ENCODE assay signal across 8 mouse cellular contexts in the genomic region with DNA sequence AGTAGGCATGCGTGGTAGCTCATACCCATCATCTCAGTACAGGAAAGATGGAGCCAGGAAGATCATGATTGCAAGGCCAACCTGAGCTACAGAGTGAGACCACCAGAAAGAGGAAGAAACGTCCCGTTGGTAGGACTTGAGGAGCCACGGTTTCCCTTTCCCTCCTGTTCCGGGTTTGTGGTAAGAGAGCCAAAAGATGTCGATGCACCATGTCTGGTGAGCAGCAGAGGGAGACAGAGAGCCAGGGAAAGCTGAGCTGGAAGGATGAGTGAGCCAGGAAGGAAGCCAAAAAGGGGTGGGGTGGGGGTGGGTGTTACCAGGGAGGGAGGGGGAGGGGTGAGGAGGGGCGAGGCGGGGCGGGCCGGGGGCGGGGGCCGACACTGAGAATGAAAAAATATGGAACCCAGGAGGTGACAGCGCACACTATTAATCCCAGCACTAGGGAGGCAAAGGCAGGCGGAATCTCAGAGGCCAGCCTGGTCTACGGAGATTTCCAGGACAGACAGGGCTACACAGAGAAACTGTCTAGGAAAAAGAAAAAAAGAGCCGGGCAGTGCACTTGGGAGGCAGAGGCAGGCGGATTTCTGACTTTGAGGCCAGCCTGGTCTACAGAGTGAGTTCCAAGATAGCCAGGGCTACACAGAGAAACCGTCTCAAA. TPM values are rescaled to one million over a fixed set of nuclear protein-coding genes. Genes with fewer than 3 reads are reported as not detected.
A peak's percentile ranks its signal among the peaks of the same experiment; 100 is the strongest.
DNase-seq lines count a peak whose midpoint lies in the region; ATAC-seq and TF ChIP-seq lines count a peak whose summit lies in the region.

No protein-coding gene starts in this region.

- H3K4me2 ChIP-seq in forebrain, embryonic 15.5 days (replicated peaks) = 0 out of 2 replicates have a peak overlapping the region, but pooled peaks have one; percentile 16
- H3K4me2 ChIP-seq in liver, postnatal 0 days (ENCODE audit: low read depth, low read length) = peak overlapping the region; percentile 41

- no peaks in the 10 kb centered on the region for H3K36me3 ChIP-seq in G1E (replicated peaks)
- H3K36me3 ChIP-seq in forebrain, embryonic 15.5 days = no peaks in the 10 kb centered on the region
- H3K36me3 ChIP-seq in liver, postnatal 0 days (replicated peaks; ENCODE audit: insufficient read depth, low read length) = no peaks in the 10 kb centered on the region

- 0 out of 2 replicates have a peak, but pooled peaks have one; percentile 7 for ATAC-seq in G1E (ENCODE audit: extremely low read depth, insufficient number of reproducible peaks, low FRiP score, poor library complexity, severe bottlenecking)
- peak; percentile 38; the same call in 1 of the 2 replicates for ATAC-seq in forebrain, embryonic 15.5 days (replicated peaks)
- peak; percentile 21; the same call in 1 of the 2 replicates for ATAC-seq in liver, postnatal 0 days

- H3K27ac ChIP-seq in forebrain, embryonic 15.5 days (replicated peaks) = no peak overlapping the region
- no peak overlapping the region for H3K27ac ChIP-seq in liver, postnatal 0 days (ENCODE audit: low read depth)

- peak overlapping the region; percentile 18; the same call in 1 of the 2 replicates for H3K4me3 ChIP-seq in G1E (ENCODE audit: low read depth, low read length)
- no peak overlapping the region for H3K4me3 ChIP-seq in forebrain, embryonic 15.5 days
- H3K4me3 ChIP-seq in liver, postnatal 0 days (ENCODE audit: low read depth, low read length) = no peak overlapping the region

- peaks cover 37% of the 10 kb centered on the region for H3K4me1 ChIP-seq in G1E (ENCODE audit: insufficient read depth, low read depth, low read length)
- peaks cover 7% of the 10 kb centered on the region; the same call in 1 of the 2 replicates for H3K4me1 ChIP-seq in forebrain, embryonic 15.5 days
- H3K4me1 ChIP-seq in liver, postnatal 0 days (ENCODE audit: insufficient read depth) = peaks cover 25% of the 10 kb centered on the region

- intact Hi-C loops in heart, postnatal 10 days (cut with DNase I) = loop anchor here (1.0 to 5.0 kb wide), 2 partner anchors 33 to 58 kb away; no protein-coding TSS in a partner anchor

- peak; percentile 63 for TF ChIP-seq CTCF in G1E (IDR thresholded peaks at IDR 0.05; ENCODE audit: low read depth, low read length)
- peak; percentile 90 for TF ChIP-seq CTCF in liver, postnatal 0 days (IDR thresholded peaks at IDR 0.05; ENCODE audit: low read depth)

- 0 out of 2 replicates have a peak, but pooled peaks cover 2% of the 10 kb centered on the region for H3K27me3 ChIP-seq in G1E (ENCODE audit: insufficient read depth, low read length)
- H3K27me3 ChIP-seq in forebrain, embryonic 15.5 days = no peaks in the 10 kb centered on the region
- no peaks in the 10 kb centered on the region for H3K27me3 ChIP-seq in liver, postnatal 0 days (ENCODE audit: insufficient read depth, low read length)

- DNase-seq in G1E (ENCODE audit: low spot score) = peak; percentile 87
- DNase-seq in c-Kit-negative CD71-positive TER-119-positive erythroid progenitor cells, embryonic 14.5 days (ENCODE audit: low read depth, low spot score) = peak; percentile 62
- peak; percentile 89 to 92 for DNase-seq in heart, postnatal 10 days
- DNase-seq in layer of hippocampus, adult 11-12 months (ENCODE audit: low spot score) = peak; percentile 84
- DNase-seq in liver, postnatal 0 days = peak; percentile 85
- peak; percentile 89 for DNase-seq in retina, postnatal 1 day
- peak; percentile 81 for DNase-seq in thymus, postnatal 4 days

- WGBS in forebrain, embryonic 15.5 days = 31% methylated on average over 13 of the region's 18 CpGs
- 17% methylated on average over 16 of the region's 18 CpGs for WGBS in liver, postnatal 0 days (ENCODE audit: insufficient replicate concordance)

- no peak overlapping the region for H3K9ac ChIP-seq in forebrain, embryonic 15.5 days (replicated peaks)
- no peak overlapping the region for H3K9ac ChIP-seq in liver, postnatal 0 days (replicated peaks)

- no peaks in the 10 kb centered on the region for H3K9me3 ChIP-seq in G1E (replicated peaks)
- H3K9me3 ChIP-seq in forebrain, embryonic 15.5 days = no peaks in the 10 kb centered on the region
- no peaks in the 10 kb centered on the region for H3K9me3 ChIP-seq in liver, postnatal 0 days (ENCODE audit: low read length)

- TF ChIP-seq EP300 in liver, postnatal 0 days (IDR thresholded peaks at IDR 0.05; ENCODE audit: low read depth) = no peak

RNA-seq across cellular contexts. Expression of a gene that starts 14.0 kb away (rescaled TPM):
- total RNA-seq in G1E (2014; fragmentation: Nextera tagmentation) (19.4 and 25.0 TPM in 2 replicates), G1E (2017) (24.7 and 27.4 TPM in 2 replicates)
- polyA plus RNA-seq in G1E (2012) = 32.6 and 43.4 TPM in 2 replicates
- polyA plus RNA-seq in forebrain, embryonic 15.5 days (2015; fragmentation: Nextera tagmentation; extraction: Ambion mirVana) = 24.5 and 26.9 TPM in 2 replicates
- total RNA-seq in heart, postnatal 10 days (2021) = 10 to 100 TPM; 55.4 to 68.4 TPM
- polyA plus RNA-seq in liver, postnatal 0 days (2015; fragmentation: Nextera tagmentation; extraction: Ambion mirVana) = 6.3 and 7.6 TPM in 2 replicates

RNA-seq across cellular contexts. Expression of a gene that starts 20.5 kb away (rescaled TPM):
- total RNA-seq in G1E (2014; fragmentation: Nextera tagmentation) (205 and 239 TPM in 2 replicates), G1E (2017) (106 and 117 TPM in 2 replicates)
- 443 and 525 TPM in 2 replicates for polyA plus RNA-seq in G1E (2012)
- polyA plus RNA-seq in forebrain, embryonic 15.5 days (2015; fragmentation: Nextera tagmentation; extraction: Ambion mirVana) = 36.1 and 51.2 TPM in 2 replicates
- total RNA-seq in heart, postnatal 10 days (2021) = 10 to 100 TPM; 31.8 to 36.0 TPM
- polyA plus RNA-seq in liver, postnatal 0 days (2015; fragmentation: Nextera tagmentation; extraction: Ambion mirVana) = 15.1 TPM in 2 replicates
